Mouse (Mus musculus) E14TG2a.4 (cell line): ENCODE measurements around the gene Kctd13.

Experiments used
- CTCF ChIP-seq: conservative IDR thresholded peaks from 2 replicates; pipeline ENCODE4 v1.5.1; 2014; ENCODE audit warnings: low read length
- POU5F1 ChIP-seq: IDR thresholded peaks from 2 replicates; pipeline ENCODE4 v1.6.1; 2014; ENCODE audit warnings: low read length, borderline replicate concordance

- TF ChIP-seq CTCF (no peak), POU5F1 (no peak)
Observed at GRCm38 (mm10) chr7:126896912-126897311, 31.8 kb upstream of the Kctd13 start.
